Mouse (Mus musculus): ENCODE measurements around the gene Depp1.

The Depp1 gene

GRCm38 (mm10) chr6:116647763-116648162 is 2.6 kb upstream of the Depp1 start:
- intact Hi-C loops (cut with DNase I): no loop called here

- intact Hi-C loops (cut with DNase I): loop anchor here (5.0 kb wide), 2 partner anchors 47 to 117 kb away; no protein-coding TSS in a partner anchor
Observed at GRCm38 (mm10) chr6:116649811-116650210, 598 bp upstream of the Depp1 start.

GRCm38 (mm10) chr6:116651437-116652118 is 1.2 kb downstream of the Depp1 start:
- intact Hi-C loops (cut with DNase I): loop anchor here (5.0 kb wide), 2 partner anchors 46 to 116 kb away; no protein-coding TSS in a partner anchor

GRCm38 (mm10) chr6:116653191-116653590 is 2.8 kb downstream of the Depp1 start:
- intact Hi-C loops (cut with DNase I): loop anchor here (5.0 kb wide), 2 partner anchors 44 to 114 kb away; no protein-coding TSS in a partner anchor

- intact Hi-C loops (cut with DNase I): loop anchor here (5.0 kb wide), 2 partner anchors 43 to 113 kb away; no protein-coding TSS in a partner anchor
Observed at GRCm38 (mm10) chr6:116653684-116654454, 3.5 kb downstream of the Depp1 start.

GRCm38 (mm10) chr6:116663364-116663763 is 13.0 kb downstream of the Depp1 start:
- intact Hi-C loops (cut with DNase I): no loop called here

- intact Hi-C loops (cut with DNase I): no loop called here
Observed at GRCm38 (mm10) chr6:116664031-116664430, 13.6 kb downstream of the Depp1 start.

GRCm38 (mm10) chr6:116664830-116665229 is 14.4 kb downstream of the Depp1 start:
- intact Hi-C loops (cut with DNase I): no loop called here

GRCm38 (mm10) chr6:116666085-116666750 is 15.8 kb downstream of the Depp1 start:
- intact Hi-C loops (cut with DNase I): no loop called here

GRCm38 (mm10) chr6:116666892-116667291 is 16.5 kb downstream of the Depp1 start:
- intact Hi-C loops (cut with DNase I): no loop called here

- intact Hi-C loops (cut with DNase I): no loop called here
Observed at GRCm38 (mm10) chr6:116667382-116667781, 17.0 kb downstream of the Depp1 start.

- intact Hi-C loops (cut with DNase I): no loop called here
Observed at GRCm38 (mm10) chr6:116668682-116669470, 18.5 kb downstream of the Depp1 start.

GRCm38 (mm10) chr6:116670144-116670543 is 19.7 kb downstream of the Depp1 start:
- intact Hi-C loops (cut with DNase I): no loop called here

GRCm38 (mm10) chr6:116671031-116671430 is 20.6 kb downstream of the Depp1 start:
- intact Hi-C loops (cut with DNase I): no loop called here

- intact Hi-C loops (cut with DNase I): no loop called here
Observed at GRCm38 (mm10) chr6:116671768-116672167, 21.4 kb downstream of the Depp1 start.

GRCm38 (mm10) chr6:116672349-116672748 is 21.9 kb downstream of the Depp1 start:
- intact Hi-C loops (cut with DNase I): no loop called here

GRCm38 (mm10) chr6:116673471-116674282 is 23.3 kb downstream of the Depp1 start, which contains the start of gene Rassf4:
Gene Rassf4, minus strand, starts transcription at chr6:116673952.
- intact Hi-C loops (cut with DNase I): no loop called here

- intact Hi-C loops (cut with DNase I): no loop called here
Observed at GRCm38 (mm10) chr6:116674283-116674886, 24.0 kb downstream of the Depp1 start.

- intact Hi-C loops (cut with DNase I): no loop called here
Observed at GRCm38 (mm10) chr6:116676355-116676913, 26.0 kb downstream of the Depp1 start.
